Mouse (Mus musculus) CH12.LX (cell line): ENCODE data around the gene Plcb2.

Experiments used
- CHD2 ChIP-seq: IDR thresholded peaks from 2 replicates; pipeline ENCODE4 v1.6.1; 2011; ENCODE audit warnings: low read length, improper control_type of control experiment
- CTCF ChIP-seq, 2 experiments: IDR thresholded peaks in 1 of 2; conservative IDR thresholded peaks in 1 of 2; 2 replicates each; pipeline ENCODE4 v1.5.1; 2011 to 2012; ENCODE audit warnings: low read depth in 2 of 2, low read length in 2 of 2, improper control_type of control experiment in 1 of 2, inconsistent platforms in 1 of 2, mild to moderate bottlenecking in 1 of 2, moderate library complexity in 1 of 2
- EP300 ChIP-seq: IDR thresholded peaks from 2 replicates; pipeline ENCODE4 v1.6.1; 2011; ENCODE audit warnings: low read length, improper control_type of control experiment
- HCFC1 ChIP-seq: IDR thresholded peaks from 2 replicates; pipeline ENCODE4 v1.6.1; 2012; ENCODE audit warnings: low read depth, mild to moderate bottlenecking, inconsistent platforms, low read length, improper control_type of control experiment
- MEF2A ChIP-seq: IDR thresholded peaks from 2 replicates; pipeline ENCODE4 v1.6.1; 2014; ENCODE audit warnings: low read depth, mild to moderate bottlenecking, inconsistent platforms, low read length, improper control_type of control experiment, borderline replicate concordance
- RAD21 ChIP-seq: IDR thresholded peaks from 2 replicates; pipeline ENCODE4 v1.6.1; 2011; ENCODE audit warnings: low read depth, mild to moderate bottlenecking, low read length, improper control_type of control experiment, moderate library complexity
- SIN3A ChIP-seq: IDR thresholded peaks from 2 replicates; pipeline ENCODE4 v1.6.1; 2012; ENCODE audit warnings: low read length, improper control_type of control experiment, inconsistent platforms
- USF1 ChIP-seq: IDR thresholded peaks from 2 replicates; pipeline ENCODE4 v1.6.1; 2014; ENCODE audit warnings: low read depth, mild to moderate bottlenecking, inconsistent platforms, low read length, improper control_type of control experiment

DNA sequence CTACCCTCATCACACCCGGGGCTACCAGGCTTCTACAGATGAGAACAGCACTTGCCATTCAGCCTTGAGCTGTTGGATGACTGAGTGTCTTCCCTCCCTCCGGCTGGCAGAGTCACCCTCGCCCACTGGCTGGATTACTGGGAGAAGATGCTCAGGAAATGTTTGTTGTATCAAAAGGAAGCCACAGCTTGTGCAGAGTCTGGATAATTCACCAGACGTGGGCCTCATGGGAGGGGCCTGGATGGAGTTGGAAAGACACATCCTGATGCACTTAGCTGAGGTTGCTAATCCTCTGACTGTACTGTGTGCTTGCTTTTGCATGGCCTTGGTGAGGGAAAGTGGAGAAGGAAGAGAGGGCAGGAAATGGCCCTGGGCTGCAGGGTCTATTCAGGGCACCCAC is 27.9 kb upstream of the Plcb2 start:
- no peak for TF ChIP-seq CTCF (conservative IDR thresholded peaks at IDR 0.05 in 1 of 2, IDR thresholded peaks at IDR 0.05 in 1 of 2; ENCODE audit: low read depth in 2 of 2, low read length in 2 of 2)
- TF ChIP-seq HCFC1, result no peak
- TF ChIP-seq USF1, result no peak
- no peak for TF ChIP-seq MEF2A
- no peak for TF ChIP-seq EP300
- no peak for TF ChIP-seq SIN3A
- no peak for TF ChIP-seq CHD2
- no peak for TF ChIP-seq RAD21
